Mouse (Mus musculus): Measurements from ENCODE around the gene Sphkap.

Gene Sphkap

DNA sequence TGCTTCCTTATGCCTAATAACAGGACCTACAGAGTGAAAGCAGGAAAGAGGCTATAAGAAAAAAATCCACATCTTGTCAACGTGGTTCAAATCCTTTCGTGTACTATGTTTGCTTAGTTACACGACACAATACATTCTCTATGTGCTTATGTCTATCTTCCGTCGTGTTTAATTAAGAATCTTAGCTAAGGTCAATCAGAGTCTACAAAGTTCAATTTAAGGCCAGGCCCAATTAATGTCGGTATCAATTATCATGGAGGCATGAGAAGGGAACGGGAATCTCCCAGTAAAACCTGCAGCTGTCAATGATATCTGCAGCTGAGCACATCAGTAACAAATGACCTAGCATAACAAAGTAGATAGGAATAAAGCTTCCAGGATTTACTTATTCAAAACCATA, 122.1 kb downstream of the Sphkap start:
- DNase-seq, result no peak

DNA sequence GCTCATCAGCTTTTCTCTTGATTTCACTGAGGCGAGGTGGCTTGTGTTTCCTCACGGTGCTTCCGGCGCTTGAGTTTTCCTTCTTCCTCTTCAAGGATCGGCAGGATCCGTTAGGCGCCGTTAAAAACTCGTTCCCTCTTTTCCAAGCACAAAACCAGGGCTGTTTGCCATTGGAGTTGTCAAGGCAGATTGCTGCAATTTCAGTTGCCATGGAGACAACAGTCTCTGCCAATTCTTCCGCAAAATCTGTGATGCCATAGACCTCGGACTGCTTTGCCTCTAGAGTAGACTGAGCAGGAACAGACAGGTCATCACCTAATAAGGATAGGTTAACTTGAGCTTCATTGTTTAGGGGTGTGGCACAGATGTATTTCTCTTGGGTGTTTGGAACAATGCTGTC, 131.0 kb downstream of the Sphkap start:
- no peak for DNase-seq

DNA sequence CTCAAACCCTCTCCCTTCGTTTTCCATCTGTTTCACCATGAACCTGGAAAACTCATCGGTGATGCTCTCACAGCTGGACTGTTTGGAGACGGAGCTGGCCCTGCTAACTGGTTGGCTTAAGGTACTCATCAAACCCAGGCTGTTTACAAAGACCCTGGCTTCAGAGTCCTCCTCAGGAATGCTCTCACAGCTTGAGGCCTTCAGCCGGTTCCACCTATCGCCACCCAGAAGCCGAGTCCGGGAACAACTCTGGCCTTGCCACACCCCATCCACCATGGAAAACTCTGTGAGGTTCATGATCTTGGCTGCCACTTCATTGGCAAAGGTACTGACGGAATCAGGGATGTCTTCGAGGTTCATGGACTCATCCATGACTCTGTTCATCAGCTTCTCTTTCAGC, 131.4 kb downstream of the Sphkap start:
- no peak for DNase-seq

DNA sequence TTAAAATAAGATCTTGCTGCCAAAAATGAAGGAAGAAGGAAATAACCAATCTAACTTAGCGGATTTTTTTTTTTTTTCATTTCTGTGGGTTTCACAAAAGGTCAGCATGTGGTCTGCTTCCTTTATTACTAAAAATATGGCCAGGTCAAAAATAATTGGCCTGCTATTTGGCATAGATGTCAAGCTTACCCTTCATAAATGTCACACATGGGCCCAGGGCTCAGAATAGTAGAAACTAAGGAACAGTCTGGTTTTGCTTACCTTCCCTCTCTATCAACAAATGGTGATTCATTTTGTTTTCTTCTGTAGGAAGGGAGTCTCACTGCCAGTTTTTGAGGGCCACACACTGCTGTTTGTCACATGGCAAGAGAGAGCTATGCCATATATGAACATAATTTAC, 156.3 kb downstream of the Sphkap start:
- no peak for DNase-seq

DNA sequence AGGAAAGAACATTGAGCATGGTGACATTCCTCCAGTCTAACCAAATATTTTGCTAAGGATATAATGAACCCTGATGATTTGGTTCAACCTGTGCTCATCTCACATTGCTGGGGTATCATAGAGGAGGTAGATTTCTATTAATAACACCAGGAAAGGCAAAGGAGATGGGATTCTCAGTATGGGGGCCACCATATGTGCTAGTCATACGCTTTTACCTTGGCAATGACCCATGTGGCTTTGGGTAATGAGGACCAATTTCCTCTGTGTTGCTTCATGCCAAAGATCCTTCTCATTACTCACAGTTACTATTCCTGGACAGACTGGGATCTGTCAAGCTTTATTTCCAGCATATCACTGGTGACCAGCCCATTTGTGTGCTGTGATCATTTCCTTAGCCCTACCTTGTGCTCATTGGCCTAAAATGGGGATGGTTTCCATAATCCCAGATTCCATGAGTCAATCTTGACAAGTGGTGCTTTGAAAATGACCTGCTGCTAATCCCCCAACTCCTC, 159.7 kb downstream of the Sphkap start:
- no peak for DNase-seq

DNA sequence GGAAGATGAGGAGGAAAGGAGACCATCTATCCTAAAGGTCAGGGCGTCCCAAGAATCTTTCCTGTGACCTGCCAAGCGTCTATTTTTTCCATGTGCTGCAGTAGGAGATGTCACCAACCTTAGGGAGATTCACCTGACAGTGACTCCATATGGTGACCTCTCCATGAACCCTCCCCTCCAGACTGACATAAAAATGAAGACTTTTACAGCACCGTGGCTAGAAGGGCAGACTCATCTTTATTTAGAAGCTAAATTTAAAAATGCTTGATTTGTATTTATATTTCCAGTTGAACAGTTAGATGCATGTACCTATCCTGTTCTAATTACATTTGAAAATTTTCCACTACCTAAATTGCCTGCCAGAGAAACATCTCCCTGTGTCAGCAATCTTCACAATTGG, 180.1 kb downstream of the Sphkap start:
- DNase-seq, result no peak

DNA sequence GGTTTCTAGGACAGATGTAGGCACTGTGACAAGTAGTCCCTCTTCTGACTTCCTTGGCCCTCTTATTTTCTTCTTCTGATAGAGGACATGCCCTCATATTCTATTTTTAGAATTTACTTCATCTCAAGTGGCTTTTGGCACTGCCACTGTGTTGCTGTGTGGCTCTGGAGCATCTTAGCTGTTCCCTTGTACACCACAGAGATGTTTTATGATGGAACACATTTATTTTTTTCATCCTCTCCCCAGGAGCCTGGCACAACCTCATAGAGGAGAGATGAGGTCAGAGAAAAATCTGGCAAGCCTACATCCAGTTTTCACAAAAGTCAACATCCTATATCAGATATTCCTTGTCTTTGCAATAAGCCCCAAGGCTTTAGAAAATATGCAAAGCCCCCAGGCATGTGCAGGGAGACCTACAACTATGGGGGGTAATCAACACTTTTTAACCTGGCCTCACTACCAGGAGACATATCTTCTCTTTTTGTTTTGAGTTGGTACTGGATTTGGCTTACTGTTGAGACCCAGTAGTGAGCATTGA, 183.5 kb downstream of the Sphkap start:
- no peak for DNase-seq

DNA sequence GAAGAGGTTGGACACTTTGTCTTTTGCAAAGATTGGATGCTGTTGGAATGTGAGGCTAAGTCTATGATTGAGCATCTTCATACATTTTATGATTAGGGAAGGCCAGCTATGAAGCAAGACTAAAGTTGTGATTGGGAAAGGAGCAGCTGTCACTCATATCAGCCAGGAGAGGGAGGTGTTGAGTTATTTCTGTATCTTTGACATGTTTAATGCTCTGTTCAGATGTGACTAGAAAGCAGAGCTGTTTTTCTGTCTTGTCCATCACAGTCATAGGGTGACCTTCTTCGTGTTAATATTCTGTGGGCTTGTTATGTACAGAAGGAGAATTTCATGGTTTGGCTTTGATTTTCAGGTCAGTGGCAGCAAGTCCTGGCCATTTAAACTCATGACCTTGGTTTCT, 184.9 kb downstream of the Sphkap start:
- DNase-seq, result no peak

DNA sequence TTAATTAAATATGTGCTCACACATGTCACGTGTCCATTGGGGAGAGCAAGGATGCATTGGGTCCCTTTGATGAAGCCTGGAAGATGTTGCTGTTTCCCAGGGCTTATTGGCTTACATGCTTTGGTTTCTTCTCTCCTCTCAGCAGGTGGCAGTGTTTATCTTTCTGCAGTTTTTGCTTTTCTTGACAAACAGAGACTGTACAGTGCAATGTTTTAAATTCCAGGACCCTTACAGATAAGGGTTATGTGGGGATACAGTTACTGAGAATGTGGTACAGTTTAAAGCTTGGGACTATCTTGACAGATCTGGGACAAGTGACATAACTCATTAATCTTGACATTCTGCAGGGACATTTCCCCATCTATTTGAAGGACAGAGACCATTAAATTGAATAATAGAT, 189.7 kb downstream of the Sphkap start:
- no peak for DNase-seq

DNA sequence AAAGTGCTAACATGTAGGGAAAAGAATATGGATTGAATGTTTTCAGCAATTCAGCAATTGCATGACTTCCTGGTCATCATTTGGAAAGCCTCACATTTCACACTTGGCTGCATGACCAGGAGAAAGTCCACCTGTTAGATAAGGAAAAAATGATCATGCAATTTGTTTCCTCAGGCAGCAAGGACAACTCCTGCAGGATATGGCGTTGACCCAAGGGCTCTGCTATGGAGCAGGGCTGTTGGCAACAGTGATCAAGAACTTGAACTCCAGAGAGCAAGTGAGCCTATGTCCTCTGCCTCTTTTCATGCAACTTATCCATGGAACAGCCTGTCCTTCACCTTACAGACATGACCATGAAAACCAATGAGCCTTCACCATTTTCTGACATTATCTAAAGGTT, 198.0 kb downstream of the Sphkap start:
- no peak for DNase-seq
